Mouse (Mus musculus) brain, embryonic 14.5 days (tissue): Measurements from ENCODE around the gene Zkscan14.

Source experiments
- CTCF ChIP-seq: fragments of 200-500 bp; IDR thresholded peaks from 2 replicates; pipeline ENCODE4 v1.5.1; 2012; ENCODE audit warnings: inconsistent platforms, mild to moderate bottlenecking, moderate library complexity, borderline replicate concordance; ENCODE audit not compliant: insufficient read depth, insufficient read length; ENCODE audit errors: extremely low read depth
- POLR2A ChIP-seq: fragments of 200-500 bp; IDR thresholded peaks from 2 replicates; pipeline ENCODE4 v1.6.1; 2012; ENCODE audit warnings: mild to moderate bottlenecking, inconsistent platforms, borderline replicate concordance; ENCODE audit not compliant: poor library complexity, insufficient read depth, insufficient read length, severe bottlenecking; ENCODE audit errors: extremely low read depth

DNA sequence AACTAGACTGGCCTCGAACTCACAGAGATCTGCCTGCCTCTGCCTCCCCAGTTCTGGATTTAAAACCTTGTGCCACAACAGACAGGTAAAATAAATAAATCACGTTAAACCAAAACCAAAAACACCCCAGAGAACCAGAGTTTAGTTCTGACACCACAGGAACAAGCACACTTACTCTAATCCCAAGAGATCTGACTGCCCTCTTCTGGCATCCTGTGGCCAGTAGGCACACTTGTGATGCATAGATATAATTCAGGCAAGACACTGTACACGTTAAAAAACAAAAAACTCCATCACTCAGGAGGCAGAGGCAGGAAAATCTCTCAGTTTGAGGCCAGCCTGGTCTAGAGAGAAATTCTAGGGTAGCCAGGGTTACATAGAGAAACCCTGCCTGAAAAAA is 778 bp upstream of the Zkscan14 start:
- TF ChIP-seq POLR2A: no peak
- TF ChIP-seq CTCF: no peak
